Mouse (Mus musculus): Measurements from ENCODE around the gene Elf1. TPM values are rescaled to one million over a fixed set of nuclear protein-coding genes. Genes with fewer than 3 reads are reported as not detected.

Gene Elf1
- total and polyA plus RNA-seq, 3 experiments = 21.5 to 43.1 (median 24.2) TPM

GRCm38 (mm10) chr14:79518123-79518522 is 37.1 kb downstream of the Elf1 start:
- H3K9ac ChIP-seq (ENCODE audit: control insufficient read depth, low read depth, low read length, poor library complexity, severe bottlenecking) = peak overlapping the region; percentile 80
- peaks cover 28 to 29% of the 10 kb centered on the region in 2 experiments for H3K4me1 ChIP-seq (ENCODE audit: control insufficient read depth in 1 of 2, insufficient read depth in 2 of 2, low read length in 2 of 2)
- DNase-seq (ENCODE audit: low read depth, low spot score) = peak; percentile 41
- H3K27ac ChIP-seq (ENCODE audit: control insufficient read depth, low read depth, low read length) = peak overlapping the region; percentile 76
- H3K79me2 ChIP-seq (ENCODE audit: control insufficient read depth, insufficient read depth, low read length, poor library complexity) = peaks cover 55% of the 10 kb centered on the region
- TF ChIP-seq MEF2A (IDR thresholded peaks at IDR 0.05; ENCODE audit: extremely low read depth, insufficient replicate concordance, low read depth, low read length, poor library complexity, severe bottlenecking) = no peak
- no peak for TF ChIP-seq MYC (IDR thresholded peaks at IDR 0.05; ENCODE audit: low read depth, low read length)
- TF ChIP-seq RAD21 (IDR thresholded peaks at IDR 0.05; ENCODE audit: low read depth, low read length) = no peak
- no peak for TF ChIP-seq JUND (IDR thresholded peaks at IDR 0.05; ENCODE audit: low read depth, low read length)
- no peak for TF ChIP-seq MYB (IDR thresholded peaks at IDR 0.05; ENCODE audit: low read depth, low read length)
- no peak for TF ChIP-seq GATA1 (IDR thresholded peaks at IDR 0.05; ENCODE audit: low read depth, low read length)
- no peak for TF ChIP-seq NRF1 (IDR thresholded peaks at IDR 0.05; ENCODE audit: insufficient read depth, low read depth, low read length, poor library complexity, severe bottlenecking)
- no peak for TF ChIP-seq GABPA (IDR thresholded peaks at IDR 0.05; ENCODE audit: low read depth, low read length)
- TF ChIP-seq HCFC1 (IDR thresholded peaks at IDR 0.05; ENCODE audit: low read depth, low read length) = no peak
- no peak for TF ChIP-seq ZC3H11A (IDR thresholded peaks at IDR 0.05; ENCODE audit: low read depth, low read length)
- TF ChIP-seq ELF1 (IDR thresholded peaks at IDR 0.05; ENCODE audit: low read depth, low read length) = no peak
- no peak for TF ChIP-seq CHD2 (IDR thresholded peaks at IDR 0.05; ENCODE audit: low read length)
- peak overlapping the region; percentile 69 to 94; a peak in 3 of 4 replicates for H3K4me3 ChIP-seq (ENCODE audit: control insufficient read depth in 1 of 2, insufficient read depth in 1 of 2, low read depth in 2 of 2, low read length in 2 of 2)
- no peaks in the 10 kb centered on the region for H3K9me3 ChIP-seq (replicated peaks; ENCODE audit: insufficient read depth, low read length)
- no peaks in the 10 kb centered on the region for H3K27me3 ChIP-seq (ENCODE audit: control insufficient read depth in 1 of 2, insufficient read depth in 2 of 2, low read length in 2 of 2)
- H3K36me3 ChIP-seq (ENCODE audit: control insufficient read depth in 1 of 2, insufficient read depth in 2 of 2, low read length in 2 of 2) = peaks cover 0 to 42% of the 10 kb centered on the region in 2 experiments; a peak in 2 of 4 replicates

- Histone ChIP-seq H3K27ac (ENCODE audit: control insufficient read depth, low read depth, low read length) (peak overlapping the region; percentile 76), H3K79me2 (ENCODE audit: control insufficient read depth, insufficient read depth, low read length, poor library complexity) (peaks cover 63% of the 10 kb centered on the region), H3K9ac (ENCODE audit: control insufficient read depth, low read depth, low read length, poor library complexity, severe bottlenecking) (peak overlapping the region; percentile 80), H3K27me3 (ENCODE audit: control insufficient read depth in 1 of 2, insufficient read depth in 2 of 2, low read length in 2 of 2) (no peaks in the 10 kb centered on the region), H3K9me3 (replicated peaks; ENCODE audit: insufficient read depth, low read length) (no peaks in the 10 kb centered on the region), H3K4me1 (ENCODE audit: control insufficient read depth in 1 of 2, insufficient read depth in 2 of 2, low read length in 2 of 2) (peaks cover 29 to 32% of the 10 kb centered on the region in 2 experiments), H3K4me3 (ENCODE audit: control insufficient read depth in 1 of 2, insufficient read depth in 1 of 2, low read depth in 2 of 2, low read length in 2 of 2) (peak overlapping the region; percentile 69 to 94), H3K36me3 (ENCODE audit: control insufficient read depth in 1 of 2, insufficient read depth in 2 of 2, low read length in 2 of 2) (peaks cover 0 to 49% of the 10 kb centered on the region in 2 experiments; a peak in 2 of 4 replicates)
- peak; percentile 76 for DNase-seq (ENCODE audit: low read depth, low spot score)
- 0 out of 2 replicates have a peak, but pooled peaks have one; percentile 49 for TF ChIP-seq UBTF (IDR thresholded peaks at IDR 0.05; ENCODE audit: borderline replicate concordance, insufficient read depth, low read depth, low read length)
- TF ChIP-seq TCF12 (IDR thresholded peaks at IDR 0.05; ENCODE audit: low read depth, low read length) = 0 out of 2 replicates have a peak, but pooled peaks have one; percentile 14
- TF ChIP-seq ZC3H11A (IDR thresholded peaks at IDR 0.05; ENCODE audit: low read depth, low read length) = no peak
- TF ChIP-seq MYC (IDR thresholded peaks at IDR 0.05; ENCODE audit: low read depth, low read length) = no peak
- 0 out of 2 replicates have a peak, but pooled peaks have one; percentile 4 for TF ChIP-seq MAZ (IDR thresholded peaks at IDR 0.05; ENCODE audit: low read depth, low read length)
- 0 out of 2 replicates have a peak, but pooled peaks have one; percentile 12 for TF ChIP-seq SIN3A (IDR thresholded peaks at IDR 0.05; ENCODE audit: low read length)
- no peak for TF ChIP-seq RAD21 (IDR thresholded peaks at IDR 0.05; ENCODE audit: low read depth, low read length)
- TF ChIP-seq NELFE (IDR thresholded peaks at IDR 0.05; ENCODE audit: low read depth, low read length) = 0 out of 2 replicates have a peak, but pooled peaks have one; percentile 30
- TF ChIP-seq MXI1 (IDR thresholded peaks at IDR 0.05; ENCODE audit: low read depth, low read length) = peak; percentile 31; the same call in 1 of the 2 replicates
- TF ChIP-seq CTCF (IDR thresholded peaks at IDR 0.05 in 2 of 3, conservative IDR thresholded peaks at IDR 0.05 in 1 of 3; ENCODE audit: control insufficient read depth in 1 of 3, insufficient read depth in 1 of 3, low read depth in 2 of 3, low read length in 3 of 3, poor library complexity in 1 of 3, severe bottlenecking in 1 of 3) = no peak
Measured at GRCm38 (mm10) chr14:79518761-79519662, 38.0 kb downstream of the Elf1 start.

All from MEL (cell line).